Mouse (Mus musculus) granulocyte monocyte progenitor cell, adult 5-6 weeks (primary cell): ENCODE results near the gene Zdhhc8. TPM values are rescaled to one million over a fixed set of nuclear protein-coding genes. Genes with fewer than 3 reads are reported as not detected.

Experiments used
- ATAC-seq: replicated peaks from 2 replicates; pipeline ENCODE4 v1.8.0; 2016; ENCODE audit warnings: mild to moderate bottlenecking, moderate TSS enrichment, inconsistent platforms; ENCODE audit not compliant: poor library complexity, severe bottlenecking
- total RNA-seq, 2 experiments: library from RNA; stranded (forward) in 1 of 2; stranded (reverse) in 1 of 2; fragments of 200-712, 200-1000 nt in 1 of 2; fragments of >200 nt in 1 of 2; fragmentation: Nextera tagmentation in 1 of 2; gene quantifications; 2 replicates each; pipeline ENCODE4 v1.2.3; 2014 to 2017

Zdhhc8 gene
- 9.7 and 11.4 TPM in 2 replicates for total RNA-seq (2014; fragmentation: Nextera tagmentation)
- 2.3 and 3.6 TPM in 2 replicates for total RNA-seq (2017)

DNA sequence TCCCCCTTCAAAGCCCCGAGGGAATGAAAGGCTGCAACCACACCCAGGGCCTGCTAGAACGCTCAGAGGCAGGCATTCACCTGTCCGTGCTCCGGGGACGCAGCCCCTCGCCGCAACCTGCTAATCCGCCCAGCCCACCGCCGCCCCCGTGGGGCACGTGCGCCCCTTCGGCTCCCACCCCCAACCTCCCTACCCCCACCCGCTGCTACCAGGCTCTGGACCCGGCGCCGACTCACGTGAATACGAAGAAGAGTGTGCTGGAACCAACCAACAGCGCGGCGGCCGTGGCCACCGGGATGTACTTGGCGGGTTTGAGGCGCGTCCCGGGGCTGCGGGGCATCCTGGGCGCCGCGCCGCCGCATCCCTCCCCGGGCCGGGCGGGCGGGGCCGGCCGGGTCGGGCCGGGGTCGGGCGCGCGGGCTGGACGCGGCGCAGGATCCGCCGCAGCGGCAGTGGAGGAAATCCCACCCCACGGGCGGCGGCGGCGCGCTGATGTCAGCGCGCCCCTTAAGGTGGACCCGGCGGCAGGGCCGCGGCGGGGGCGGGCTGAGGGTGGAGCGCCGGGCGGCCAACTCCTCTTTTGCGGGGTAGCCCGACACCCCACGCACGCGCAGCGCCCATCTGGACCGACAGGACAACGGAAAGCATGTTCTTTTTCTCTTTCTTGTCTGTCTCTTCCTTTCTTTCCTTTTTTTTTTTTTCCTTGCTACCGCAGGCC lies at the start of gene Zdhhc8:
Zdhhc8 (minus strand) TSS at position 466 of the 718 bp plus-strand sequence.
- peak; percentile 50 for ATAC-seq

DNA sequence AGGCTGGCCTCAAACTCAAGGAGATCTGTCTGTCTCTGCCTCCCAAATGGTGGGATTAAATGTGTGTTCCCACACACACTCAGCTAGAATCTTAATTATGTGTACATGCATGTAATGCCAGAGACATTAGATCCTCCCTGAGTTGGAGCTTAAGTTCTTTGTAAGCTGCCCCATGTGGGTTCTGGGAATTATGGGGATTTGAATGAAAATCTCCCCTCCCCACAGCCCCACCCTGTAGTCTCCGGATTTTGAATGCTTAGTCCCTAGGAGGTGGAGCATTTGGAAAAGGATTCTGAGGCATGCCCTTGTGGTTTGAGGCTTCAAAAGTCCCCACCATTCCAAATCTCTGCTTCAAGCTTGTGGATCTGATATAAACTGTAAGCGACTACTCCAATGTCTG lies 40.2 kb upstream of the Zdhhc8 start:
- no peak for ATAC-seq

- ATAC-seq = no peak
These were observed 33.2 kb upstream of the Zdhhc8 start for GRCm38 (mm10) chr16:18268182-18268581.

DNA sequence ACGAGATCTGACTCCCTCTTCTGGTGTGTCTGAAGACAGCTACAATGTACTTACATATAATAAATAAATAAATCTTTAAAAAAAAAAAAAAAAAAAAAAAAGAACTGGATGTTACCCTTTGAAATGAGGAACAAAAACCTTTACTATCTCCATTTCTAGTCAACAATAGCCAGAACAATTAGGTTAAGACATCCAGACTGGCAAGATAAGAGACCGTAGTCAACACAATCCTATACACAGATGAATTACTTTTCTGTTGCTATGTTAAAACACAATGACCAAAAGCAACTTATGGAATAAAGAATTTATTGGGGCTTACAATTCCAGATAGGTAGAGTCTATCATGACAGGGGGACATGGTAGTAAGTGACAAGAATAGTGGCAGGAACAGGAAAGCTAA lies 30.1 kb upstream of the Zdhhc8 start:
- ATAC-seq = no peak

DNA sequence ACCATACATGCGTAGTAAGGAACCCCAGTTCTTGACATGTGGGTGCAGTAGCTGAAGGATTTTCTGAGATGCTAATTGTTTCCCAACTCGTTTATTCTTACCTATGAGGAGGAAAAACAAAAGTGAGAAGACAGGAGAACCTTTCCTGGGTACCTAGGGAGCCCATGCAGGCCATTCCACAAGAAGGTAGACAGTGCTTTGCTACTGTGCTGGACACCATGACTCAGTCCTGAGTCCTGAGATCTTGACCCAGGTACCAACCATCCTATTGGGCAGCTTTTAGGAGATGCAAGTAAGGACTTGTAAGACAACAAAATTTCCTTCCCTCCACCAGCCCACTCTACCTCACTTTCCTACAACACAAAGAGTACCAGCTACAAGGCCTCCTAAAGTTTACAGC lies 23.3 kb upstream of the Zdhhc8 start, which contains the start of gene Gm49776:
Gm49776 (minus strand) TSS at position 101 of the 400 bp plus-strand sequence.
- no peak for ATAC-seq

- ATAC-seq = no peak
These were observed 18.9 kb upstream of the Zdhhc8 start for GRCm38 (mm10) chr16:18253866-18254265.

- no peak for ATAC-seq
These were observed 17.8 kb upstream of the Zdhhc8 start for GRCm38 (mm10) chr16:18252736-18253135.

DNA sequence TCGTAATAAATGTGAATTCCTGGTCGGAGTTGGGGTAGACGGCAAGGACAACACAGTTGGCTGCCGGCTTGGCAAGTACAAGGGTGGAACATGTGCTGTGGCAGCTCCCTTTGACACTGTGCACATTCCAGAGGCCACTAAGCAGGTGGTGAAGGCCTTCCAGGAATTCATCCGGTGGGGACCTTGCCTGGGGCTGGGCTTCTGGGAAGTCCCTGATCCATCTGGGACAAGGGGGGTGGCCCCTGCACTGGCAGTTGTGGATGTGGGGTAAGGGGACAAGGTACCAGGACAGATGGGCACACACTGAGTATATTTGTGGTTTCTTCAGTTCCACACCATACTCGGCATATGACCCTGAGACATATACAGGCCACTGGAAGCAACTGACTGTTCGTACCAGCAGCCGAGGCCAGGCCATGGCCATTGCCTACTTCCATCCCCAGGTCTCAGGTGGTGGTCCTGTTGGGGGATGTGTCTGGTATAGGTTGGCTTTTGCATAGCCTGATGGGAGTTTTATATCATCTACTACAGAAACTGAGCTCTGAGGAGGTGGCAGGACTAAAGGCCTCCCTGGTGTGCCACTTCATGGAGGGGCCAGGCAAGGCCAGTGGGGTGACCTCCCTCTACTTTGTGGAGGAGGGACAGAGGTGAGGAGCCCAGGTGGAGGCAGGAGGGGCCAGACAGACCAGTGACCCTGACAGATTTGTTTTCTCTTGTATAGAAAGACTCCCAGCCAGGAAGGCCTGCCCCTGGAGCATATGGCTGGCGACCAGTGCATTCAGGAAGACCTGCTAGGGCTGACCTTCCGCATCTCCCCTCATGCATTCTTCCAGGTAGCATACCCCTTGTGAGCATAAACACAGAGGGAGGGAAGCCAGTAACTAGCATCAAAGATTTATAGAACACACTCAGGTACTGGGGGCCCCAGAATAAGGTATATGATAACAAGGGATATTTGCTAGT lies 16.2 kb upstream of the Zdhhc8 start:
- ATAC-seq = no peak

GRCm38 (mm10) chr16:18250231-18250630 lies 15.3 kb upstream of the Zdhhc8 start:
- ATAC-seq = no peak

DNA sequence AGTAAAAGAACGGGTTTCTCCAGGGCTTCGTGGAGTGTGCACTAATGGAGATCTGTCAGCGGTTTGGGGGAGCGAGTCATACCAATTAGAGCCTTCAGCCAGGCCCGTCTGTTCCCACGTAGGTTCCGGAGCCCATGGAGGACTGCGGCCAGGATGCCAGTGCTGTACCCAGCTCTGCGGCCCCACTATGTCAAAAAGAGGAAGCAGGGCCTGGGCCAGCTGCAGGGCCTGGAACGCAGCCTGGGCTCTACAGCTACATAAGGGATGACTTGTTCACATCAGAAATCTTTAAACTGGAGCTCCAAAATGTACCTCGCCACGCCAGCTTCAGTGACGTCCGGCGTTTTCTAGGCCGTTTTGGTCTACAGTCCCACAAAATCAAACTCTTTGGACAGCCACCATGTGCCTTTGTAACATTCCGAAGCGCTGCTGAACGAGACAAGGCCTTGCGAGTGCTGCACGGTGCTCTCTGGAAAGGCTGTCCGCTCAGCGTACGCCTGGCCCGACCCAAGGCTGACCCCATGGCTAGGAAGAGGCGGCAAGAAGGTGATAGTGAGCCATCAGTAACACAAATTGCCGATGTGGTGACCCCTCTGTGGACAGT lies 14.5 kb upstream of the Zdhhc8 start:
- peak; percentile 68 for ATAC-seq

DNA sequence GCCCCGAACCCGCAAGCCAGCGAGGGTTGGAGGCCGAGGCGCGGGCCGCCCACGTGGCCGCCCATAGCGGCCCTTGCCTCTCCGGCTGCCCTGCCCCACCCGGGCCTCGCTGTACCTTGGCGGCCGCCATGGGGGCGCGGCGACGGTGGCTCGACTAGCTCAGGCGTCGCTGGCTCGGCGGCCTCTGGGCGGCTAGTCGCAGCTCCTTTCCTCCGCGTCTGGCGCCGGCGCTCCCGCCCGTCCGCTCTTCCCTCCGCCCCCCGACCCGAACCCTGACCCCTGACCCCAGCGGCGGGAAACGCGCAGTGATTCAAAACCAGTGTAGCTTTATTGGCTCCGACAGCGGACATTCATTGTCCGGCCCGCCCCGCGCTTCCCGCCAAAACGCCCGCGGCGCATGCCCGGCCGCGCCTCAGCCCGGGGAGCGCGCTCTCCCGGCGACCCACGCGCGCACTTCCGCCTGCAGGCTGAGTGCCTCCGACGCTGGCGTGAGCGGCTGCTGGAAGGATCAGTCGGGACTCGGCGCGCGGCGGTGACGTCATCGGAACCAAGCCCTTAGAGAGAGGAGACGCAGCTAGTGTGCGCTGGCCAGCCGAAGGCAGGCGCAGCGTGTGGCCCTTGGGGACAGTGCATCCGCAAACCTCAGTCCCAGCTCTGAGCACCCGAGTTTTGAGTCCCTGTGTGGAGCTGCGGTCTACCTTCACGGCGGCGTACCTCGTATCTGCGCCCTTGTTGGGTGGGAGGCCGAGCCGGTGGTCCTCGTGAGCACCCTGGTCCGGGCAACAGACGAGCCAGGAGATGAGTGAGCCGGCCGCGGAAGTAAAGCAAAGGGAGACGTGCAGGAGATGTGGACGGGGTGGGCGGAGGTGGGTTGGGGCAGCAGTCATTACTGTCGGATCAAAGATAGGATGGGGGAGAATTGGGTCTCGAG lies 13.8 kb upstream of the Zdhhc8 start, which contains the start of the genes Trmt2a and Ranbp1:
Trmt2a (plus strand) TSS at position 247 of the 931 bp plus-strand sequence.
Ranbp1 (minus strand) TSS at position 300 of the 931 bp plus-strand sequence.
- peak; percentile 75 for ATAC-seq

GRCm38 (mm10) chr16:18247521-18248399 lies 12.8 kb upstream of the Zdhhc8 start:
- 0 out of 2 replicates have a peak, but pooled peaks have one; percentile 5 for ATAC-seq

DNA sequence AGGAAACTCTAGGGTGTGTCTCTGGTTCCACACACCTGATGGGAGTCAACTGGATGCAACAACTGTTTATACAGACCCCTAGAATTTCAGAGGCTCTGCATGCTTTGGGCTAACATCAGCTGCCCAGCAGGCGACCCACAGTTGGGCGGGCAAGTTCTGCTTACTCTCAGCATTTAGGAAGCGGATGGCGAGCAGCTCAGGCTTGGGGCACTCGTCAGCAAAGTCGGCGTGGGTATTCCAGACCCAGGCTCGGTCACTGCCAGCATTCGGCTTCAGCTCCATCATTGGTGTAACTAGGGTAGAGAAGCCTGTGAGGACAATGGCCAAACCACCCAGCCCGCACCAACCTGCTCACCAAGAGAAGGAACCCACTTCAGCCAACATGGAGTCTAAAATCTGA lies 6.6 kb upstream of the Zdhhc8 start:
- no peak for ATAC-seq

GRCm38 (mm10) chr16:18236676-18237501 lies 2.0 kb upstream of the Zdhhc8 start:
- no peak for ATAC-seq

DNA sequence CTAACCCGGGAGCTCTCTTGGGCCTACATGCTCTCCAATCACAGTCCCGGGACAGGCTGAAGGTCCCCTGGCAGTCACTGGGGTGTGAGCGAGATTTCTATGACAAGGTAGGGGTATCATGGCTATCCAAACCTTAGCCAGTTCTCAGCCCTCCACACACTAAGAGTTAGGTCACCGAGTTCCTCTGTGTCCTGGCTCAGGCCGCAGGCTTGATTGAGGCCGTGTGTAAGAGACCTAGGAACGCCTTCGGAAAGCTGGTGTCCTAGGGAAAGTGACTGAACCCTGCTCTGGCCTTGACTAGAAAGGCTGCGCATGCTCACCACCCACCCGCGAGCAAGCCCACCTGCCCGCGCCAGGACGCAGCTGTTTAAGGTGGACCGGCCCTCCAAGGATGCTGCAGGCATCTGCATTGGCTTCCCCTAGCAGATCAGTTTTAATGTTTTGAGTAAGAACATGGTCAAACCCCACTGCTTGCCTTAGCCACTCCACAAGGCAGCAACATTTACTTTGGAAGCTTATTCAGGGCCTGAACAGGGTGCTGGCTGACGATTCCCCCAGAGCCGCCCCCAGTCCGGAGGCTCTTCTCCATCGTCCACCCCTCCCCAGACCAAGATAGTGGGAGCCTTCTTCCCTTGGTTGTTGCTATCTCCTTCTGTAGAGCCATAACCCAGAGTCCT lies 591 bp upstream of the Zdhhc8 start:
- ATAC-seq = peak; percentile 36

DNA sequence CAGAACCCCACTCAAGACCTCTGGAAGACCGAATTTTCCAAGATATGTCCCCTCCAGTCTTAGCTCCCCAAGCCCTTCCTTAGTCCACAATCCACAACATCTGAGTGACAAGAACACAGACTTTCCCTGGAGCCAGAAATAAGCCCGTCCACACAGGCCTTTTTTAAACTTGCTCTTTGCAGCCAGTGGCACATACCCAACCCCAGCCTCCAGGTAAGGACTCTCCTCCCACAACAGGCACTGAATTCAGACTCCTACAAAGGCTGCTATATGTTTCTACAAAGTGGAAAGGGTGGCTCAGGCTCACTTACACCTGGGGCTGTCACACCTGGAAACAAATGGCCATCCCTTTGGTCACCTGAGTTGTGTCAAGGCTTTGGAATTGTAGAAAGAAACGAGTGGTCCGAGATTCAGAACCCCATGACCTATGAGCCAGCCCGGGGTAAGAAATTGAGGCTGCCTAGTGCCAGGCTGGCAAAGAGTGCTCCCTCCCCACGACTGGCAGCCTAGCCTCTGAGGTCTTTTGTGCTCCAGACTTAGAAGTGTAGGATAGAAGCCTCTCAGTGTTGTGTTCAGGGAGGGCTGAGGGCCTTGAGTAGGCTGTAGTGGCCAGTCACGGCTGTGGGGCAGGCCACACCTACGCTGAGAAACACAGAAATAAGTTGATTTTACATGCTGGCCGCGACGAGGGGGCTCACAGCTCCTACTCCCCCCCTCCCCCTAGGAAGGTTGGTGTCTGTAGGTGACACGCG lies 841 bp downstream of the Zdhhc8 start:
- 0 out of 2 replicates have a peak, but pooled peaks have one; percentile 3 for ATAC-seq
